In the genomic region with DNA sequence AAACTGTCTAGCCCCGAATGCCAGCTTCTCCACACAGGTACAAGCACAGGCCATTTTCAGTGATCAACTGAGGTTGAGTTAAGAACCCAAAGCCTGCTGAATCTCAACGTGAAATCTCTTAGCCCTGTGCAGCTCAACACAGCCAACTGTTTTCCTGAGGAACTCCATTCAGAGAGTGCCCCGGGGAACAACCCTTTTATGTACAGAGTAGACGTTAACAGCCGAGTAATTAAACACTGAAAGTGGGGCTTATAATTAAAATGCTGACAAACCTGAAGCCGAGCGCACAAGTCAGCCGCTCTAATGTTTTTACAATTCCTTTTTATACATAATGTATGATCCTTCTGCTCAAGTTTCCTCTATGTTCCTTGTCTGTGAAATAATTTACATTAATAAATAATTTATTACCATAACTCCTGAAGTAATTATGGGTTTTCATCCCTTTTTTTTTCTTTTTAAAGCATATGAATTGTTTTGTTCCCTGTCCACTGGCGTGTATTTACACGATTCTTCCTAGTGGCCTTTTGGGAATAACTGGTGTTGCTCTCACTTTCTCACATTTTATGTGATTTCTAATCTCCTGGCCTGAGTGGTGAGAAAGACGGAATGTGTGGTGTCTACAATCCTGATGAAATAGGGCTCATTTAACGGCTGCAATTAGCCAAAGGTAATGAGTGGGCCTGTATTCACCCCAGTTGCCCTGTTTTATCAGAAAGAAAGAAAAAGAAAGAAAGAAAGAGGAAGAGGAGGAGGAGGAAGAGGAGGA, we compare ENCODE assay signal across 1 mouse cellular context.
TF ChIP-seq lines count a peak whose summit lies in the region.

No protein-coding gene starts in this region.

TF ChIP-seq in CH12.LX, 34 proteins besides CTCF, POLR2A, EP300 and RAD21 (continued from another document):
- no peak for TF ChIP-seq NRF1 (IDR thresholded peaks at IDR 0.05; ENCODE audit: low read depth, low read length)
- no peak for TF ChIP-seq NELFE (IDR thresholded peaks at IDR 0.05; ENCODE audit: low read depth, low read length)
- TF ChIP-seq TBP (conservative IDR thresholded peaks at IDR 0.05; ENCODE audit: low read depth, low read length): no peak
- no peak for TF ChIP-seq ELF1 (IDR thresholded peaks at IDR 0.05; ENCODE audit: low read depth, low read length)
- no peak for TF ChIP-seq ZNF384 (IDR thresholded peaks at IDR 0.05; ENCODE audit: low read depth, low read length)
- no peak for TF ChIP-seq HCFC1 (IDR thresholded peaks at IDR 0.05; ENCODE audit: low read depth, low read length)
- TF ChIP-seq MYC (IDR thresholded peaks at IDR 0.05; ENCODE audit: low read depth, low read length): no peak
